Mouse (Mus musculus) liver, postnatal 0 days (tissue): ENCODE measurements around the gene Isyna1. TPM values are rescaled to one million over a fixed set of nuclear protein-coding genes. Genes with fewer than 3 reads are reported as not detected.

Experiments used
- ATAC-seq: fragments of 200-750 bp; cut with Nextera tagmentation; 2 replicates; pipeline ENCODE4 v1.8.0; 2017; ENCODE audit warnings: mild to moderate bottlenecking, moderate library complexity
- DNase-seq: peaks from one replicate; pipeline ENCODE4 v3.0.0-alpha.2; 2016
- H3K27ac ChIP-seq: fragments of 300-500 bp; sonication (generic); 2 replicates; pipeline ENCODE4 v1.5.1; 2014; ENCODE audit warnings: antibody characterized with exemption, moderate library complexity, mild to moderate bottlenecking, low read depth
- H3K27me3 ChIP-seq: fragments of 300-500 bp; sonication (generic); 2 replicates; pipeline ENCODE4 v1.6.1; 2014; ENCODE audit warnings: low read length, control low read depth, mixed read lengths; ENCODE audit not compliant: insufficient read depth
- H3K36me3 ChIP-seq: fragments of 300-500 bp; sonication (generic); replicated peaks from 2 replicates; pipeline ENCODE4 v1.6.1; 2014; ENCODE audit warnings: mild to moderate bottlenecking, control low read depth, low read length, moderate library complexity, mixed read lengths; ENCODE audit not compliant: insufficient read depth
- H3K4me1 ChIP-seq: fragments of 300-500 bp; sonication (generic); 2 replicates; pipeline ENCODE4 v1.6.1; 2014; ENCODE audit warnings: antibody characterized with exemption, mild to moderate bottlenecking, control low read depth; ENCODE audit not compliant: insufficient read depth
- H3K4me2 ChIP-seq: fragments of 300-500 bp; sonication (generic); 2 replicates; pipeline ENCODE4 v1.6.1; 2014; ENCODE audit warnings: low read depth, mild to moderate bottlenecking, low read length, moderate library complexity, mixed read lengths
- H3K4me3 ChIP-seq: fragments of 300-500 bp; sonication (generic); 2 replicates; pipeline ENCODE4 v1.5.1; 2014; ENCODE audit warnings: low read depth, low read length
- H3K9ac ChIP-seq: fragments of 300-500 bp; sonication (generic); replicated peaks from 2 replicates; pipeline ENCODE4 v1.6.1; 2014; ENCODE audit warnings: mild to moderate bottlenecking, moderate library complexity
- H3K9me3 ChIP-seq: fragments of 300-500 bp; sonication (generic); 2 replicates; pipeline ENCODE4 v1.6.1; 2016; ENCODE audit warnings: mild to moderate bottlenecking, control low read depth, low read length, mixed read lengths
- CTCF ChIP-seq: sonication (generic); IDR thresholded peaks from 2 replicates; pipeline ENCODE4 v1.5.1; 2016; ENCODE audit warnings: antibody characterized with exemption, low read depth
- EP300 ChIP-seq: IDR thresholded peaks from 2 replicates; pipeline ENCODE4 v1.6.1; 2016; ENCODE audit warnings: antibody characterized with exemption, low read depth, mild to moderate bottlenecking
- WGBS: fragments of 180-500 bp; shearing (Covaris S2); extraction: QIAGEN DNeasy Blood & Tissue Kit; methylation state at CpG from one replicate; pipeline ENCODE4 v1.1.7; 2014; ENCODE audit not compliant: insufficient replicate concordance; 5-methylcytosine and 5-hydroxymethylcytosine counted together
- polyA plus RNA-seq: library from polyadenylated mRNA; unstranded; fragments of >200 nt; fragmentation: Nextera tagmentation; extraction: Ambion mirVana; gene quantifications from 2 replicates; pipeline ENCODE4 v1.2.1, GENCODE M21; 2015

Isyna1 gene
- polyA plus RNA-seq, 1 experiment from 2014 or later: 21.6 TPM

- Histone ChIP-seq H3K36me3 (no peaks in the 10 kb centered on the region), H3K27ac (peak overlapping the region; percentile 81), H3K4me3 (no peak overlapping the region), H3K4me2 (peak overlapping the region; percentile 55; the same call in 1 of the 2 replicates), H3K4me1 (peaks cover 31% of the 10 kb centered on the region), H3K9ac (no peak overlapping the region), H3K9me3 (no peaks in the 10 kb centered on the region), H3K27me3 (no peaks in the 10 kb centered on the region)
- WGBS: 37% methylated on average over 3 of the region's 3 CpGs
- DNase-seq (peak; percentile 26), ATAC-seq (peak; percentile 51)
- TF ChIP-seq EP300: peak; percentile 96
- TF ChIP-seq CTCF: no peak
Observed at GRCm38 (mm10) chr8:70622220-70622619, 28.0 kb downstream of the Isyna1 start.

GRCm38 (mm10) chr8:70625104-70625503, 30.9 kb downstream of the Isyna1 start:
- Histone ChIP-seq H3K36me3 (no peaks in the 10 kb centered on the region), H3K27me3 (no peaks in the 10 kb centered on the region), H3K4me1 (peaks cover 21% of the 10 kb centered on the region), H3K4me2 (no peak overlapping the region), H3K4me3 (no peak overlapping the region), H3K9ac (no peak overlapping the region), H3K9me3 (no peaks in the 10 kb centered on the region), H3K27ac (no peak overlapping the region)
- ATAC-seq (no peak), DNase-seq (peak; percentile 77)
- 37% methylated on average over 5 of the region's 5 CpGs for WGBS
- TF ChIP-seq CTCF: peak; percentile 81
- no peak for TF ChIP-seq EP300

- no peak overlapping the region for H3K27ac ChIP-seq
- H3K9ac ChIP-seq: no peak overlapping the region
- no peak for DNase-seq
- no peak overlapping the region for H3K4me2 ChIP-seq
- H3K9me3 ChIP-seq: no peaks in the 10 kb centered on the region
- no peaks in the 10 kb centered on the region for H3K27me3 ChIP-seq
- 76% methylated on average over 5 of the region's 5 CpGs for WGBS
- H3K4me1 ChIP-seq: peaks cover 24% of the 10 kb centered on the region
- no peak for ATAC-seq
- no peaks in the 10 kb centered on the region for H3K36me3 ChIP-seq
- no peak overlapping the region for H3K4me3 ChIP-seq
- no peak for TF ChIP-seq CTCF
- no peak for TF ChIP-seq EP300
Observed at GRCm38 (mm10) chr8:70627041-70627440, 32.9 kb downstream of the Isyna1 start.

- DNase-seq (peak; percentile 14), ATAC-seq (no peak)
- no peaks in the 10 kb centered on the region for H3K36me3 ChIP-seq
- peaks cover 26% of the 10 kb centered on the region for H3K4me1 ChIP-seq
- 0 out of 2 replicates have a peak overlapping the region, but pooled peaks have one; percentile 73 for H3K27ac ChIP-seq
- peak overlapping the region; percentile 81 for H3K4me2 ChIP-seq
- H3K9ac ChIP-seq: peak overlapping the region; percentile 60
- peak overlapping the region; percentile 50; the same call in 1 of the 2 replicates for H3K4me3 ChIP-seq
- TF ChIP-seq CTCF (no peak), EP300 (no peak)
- no peaks in the 10 kb centered on the region for H3K27me3 ChIP-seq
- 65% methylated on average over 7 of the region's 7 CpGs for WGBS
- H3K9me3 ChIP-seq: no peaks in the 10 kb centered on the region
Observed at GRCm38 (mm10) chr8:70628986-70629490, 34.9 kb downstream of the Isyna1 start.

GRCm38 (mm10) chr8:70629574-70630531, 35.7 kb downstream of the Isyna1 start:
- peak overlapping the region; percentile 73 for H3K27ac ChIP-seq
- WGBS: 1% methylated on average over 60 of the region's 60 CpGs
- H3K4me2 ChIP-seq: peak overlapping the region; percentile 81
- peak; percentile 54 for ATAC-seq
- H3K9me3 ChIP-seq: no peaks in the 10 kb centered on the region
- peak overlapping the region; percentile 50 for H3K4me3 ChIP-seq
- TF ChIP-seq CTCF (peak; percentile 100), EP300 (no peak)
- peak overlapping the region; percentile 60 for H3K9ac ChIP-seq
- peaks cover 33% of the 10 kb centered on the region for H3K4me1 ChIP-seq
- no peaks in the 10 kb centered on the region for H3K27me3 ChIP-seq
- peak; percentile 92 for DNase-seq
- H3K36me3 ChIP-seq: no peaks in the 10 kb centered on the region
